Mouse (Mus musculus) MEL (cell line): ENCODE data around the gene Galp. TPM values are rescaled to one million over a fixed set of nuclear protein-coding genes. Genes with fewer than 3 reads are reported as not detected.
"Not testable (repeated sequence)": the region's sequence is repeated elsewhere in the genome, so short reads cannot be mapped to it uniquely, and the experiment has no call there.

Experiments
- DNase-seq: peaks from one replicate; pipeline ENCODE4 v3.0.0; 2011; ENCODE audit warnings: low read depth, low spot score
- H3K27ac ChIP-seq: 2 replicates; pipeline ENCODE4 v1.5.1; 2012; ENCODE audit warnings: low read depth, mild to moderate bottlenecking, control low read depth, low read length, moderate library complexity; ENCODE audit not compliant: control insufficient read depth
- H3K27me3 ChIP-seq, 2 experiments: fragments of 150-350 bp in 1 of 2; sonication (generic) in 1 of 2; 2 replicates each; pipeline ENCODE4 v1.6.1; 2012; ENCODE audit warnings: low read length in 2 of 2, mild to moderate bottlenecking in 2 of 2, improper control_type of control experiment in 1 of 2, moderate library complexity in 1 of 2; ENCODE audit not compliant: insufficient read depth in 2 of 2, control insufficient read depth in 1 of 2
- H3K36me3 ChIP-seq, 2 experiments: 2 replicates each; pipeline ENCODE4 v1.6.1; 2012 to 2014; ENCODE audit warnings: low read length in 2 of 2, improper control_type of control experiment in 1 of 2, inconsistent platforms in 1 of 2, mild to moderate bottlenecking in 1 of 2; ENCODE audit not compliant: insufficient read depth in 2 of 2, control insufficient read depth in 1 of 2
- H3K4me1 ChIP-seq, 2 experiments: fragments of 150-350 bp in 1 of 2; sonication (generic) in 1 of 2; 2 replicates each; pipeline ENCODE4 v1.6.1; 2012; ENCODE audit warnings: low read length in 2 of 2, improper control_type of control experiment in 1 of 2, mild to moderate bottlenecking in 1 of 2; ENCODE audit not compliant: insufficient read depth in 2 of 2, control insufficient read depth in 1 of 2
- H3K4me3 ChIP-seq, 2 experiments: fragments of 150-350 bp in 1 of 2; sonication (generic) in 1 of 2; 2 replicates each; pipeline ENCODE4 v1.5.1; 2012; ENCODE audit warnings: low read depth in 2 of 2, low read length in 2 of 2, mild to moderate bottlenecking in 2 of 2, moderate library complexity in 2 of 2, control low read depth in 1 of 2, improper control_type of control experiment in 1 of 2; ENCODE audit not compliant: control insufficient read depth in 1 of 2, insufficient read depth in 1 of 2
- H3K79me2 ChIP-seq: 2 replicates; pipeline ENCODE4 v1.6.1; 2012; ENCODE audit warnings: mild to moderate bottlenecking, low read length, moderate library complexity; ENCODE audit not compliant: control insufficient read depth, poor library complexity, insufficient read depth
- H3K9ac ChIP-seq: 2 replicates; pipeline ENCODE4 v1.6.1; 2012; ENCODE audit warnings: low read depth, mild to moderate bottlenecking, control low read depth, low read length, moderate library complexity; ENCODE audit not compliant: control insufficient read depth, poor library complexity, severe bottlenecking
- H3K9me3 ChIP-seq: fragments of 150-350 bp; sonication (generic); replicated peaks from 2 replicates; pipeline ENCODE4 v1.6.1; 2012; ENCODE audit warnings: mild to moderate bottlenecking, low read length, improper control_type of control experiment, moderate library complexity; ENCODE audit not compliant: insufficient read depth
- CHD1 ChIP-seq: IDR thresholded peaks from 2 replicates; pipeline ENCODE4 v1.6.1; 2012; ENCODE audit warnings: low read depth, mild to moderate bottlenecking, inconsistent platforms, low read length, improper control_type of control experiment
- CTCF ChIP-seq, 3 experiments: IDR thresholded peaks in 2 of 3; conservative IDR thresholded peaks in 1 of 3; 2 replicates each; pipeline ENCODE4 v1.5.1; 2011 to 2012; ENCODE audit warnings: low read length in 3 of 3, low read depth in 2 of 3, mild to moderate bottlenecking in 2 of 3, improper control_type of control experiment in 1 of 3, inconsistent platforms in 1 of 3, mixed read lengths in 1 of 3, moderate library complexity in 1 of 3; ENCODE audit not compliant: control insufficient read depth in 1 of 3, insufficient read depth in 1 of 3, poor library complexity in 1 of 3, severe bottlenecking in 1 of 3
- ELF1 ChIP-seq: IDR thresholded peaks from 2 replicates; pipeline ENCODE4 v1.6.1; 2014; ENCODE audit warnings: low read depth, mild to moderate bottlenecking, inconsistent platforms, low read length, improper control_type of control experiment, moderate library complexity
- ETS1 ChIP-seq: IDR thresholded peaks from 2 replicates; pipeline ENCODE4 v1.6.1; 2012; ENCODE audit warnings: low read depth, mild to moderate bottlenecking, inconsistent platforms, low read length, improper control_type of control experiment, moderate library complexity
- GABPA ChIP-seq: IDR thresholded peaks from 2 replicates; pipeline ENCODE4 v1.6.1; 2012; ENCODE audit warnings: low read depth, mild to moderate bottlenecking, inconsistent platforms, low read length, improper control_type of control experiment, moderate library complexity
- GATA1 ChIP-seq: IDR thresholded peaks from 2 replicates; pipeline ENCODE4 v1.6.1; 2011; ENCODE audit warnings: low read depth, low read length, improper control_type of control experiment
- MEF2A ChIP-seq: IDR thresholded peaks from 2 replicates; pipeline ENCODE4 v1.6.1; 2014; ENCODE audit warnings: low read depth, mild to moderate bottlenecking, inconsistent platforms, low read length, improper control_type of control experiment; ENCODE audit not compliant: poor library complexity, insufficient replicate concordance, severe bottlenecking; ENCODE audit errors: extremely low read depth
- MXI1 ChIP-seq: IDR thresholded peaks from 2 replicates; pipeline ENCODE4 v1.6.1; 2011; ENCODE audit warnings: mild to moderate bottlenecking, low read depth, low read length, improper control_type of control experiment
- POLR2A ChIP-seq, 2 experiments: IDR thresholded peaks; 2 replicates each; pipeline ENCODE4 v1.6.1; 2011 to 2012; ENCODE audit warnings: low read length in 2 of 2, mild to moderate bottlenecking in 2 of 2, control low read depth in 1 of 2, improper control_type of control experiment in 1 of 2, low read depth in 1 of 2, moderate library complexity in 1 of 2; ENCODE audit not compliant: control insufficient read depth in 1 of 2, insufficient read depth in 1 of 2, poor library complexity in 1 of 2
- POLR2AphosphoS5 ChIP-seq: IDR thresholded peaks from 2 replicates; pipeline ENCODE4 v1.6.1; 2012; ENCODE audit warnings: low read depth, borderline replicate concordance, mild to moderate bottlenecking, inconsistent platforms, low read length, moderate library complexity, mixed read lengths
- RCOR1 ChIP-seq: IDR thresholded peaks from 2 replicates; pipeline ENCODE4 v1.6.1; 2012; ENCODE audit warnings: low read depth, mild to moderate bottlenecking, inconsistent platforms, low read length, improper control_type of control experiment
- TBP ChIP-seq: IDR thresholded peaks from 2 replicates; pipeline ENCODE4 v1.8.0; 2011; ENCODE audit warnings: low read depth, low read length, improper control_type of control experiment
- TCF12 ChIP-seq: IDR thresholded peaks from 2 replicates; pipeline ENCODE4 v1.6.1; 2014; ENCODE audit warnings: low read depth, mild to moderate bottlenecking, inconsistent platforms, low read length, improper control_type of control experiment, moderate library complexity
- ZMIZ1 ChIP-seq: IDR thresholded peaks from 2 replicates; pipeline ENCODE4 v1.6.1; 2012; ENCODE audit warnings: low read depth, mild to moderate bottlenecking, inconsistent platforms, low read length, improper control_type of control experiment, moderate library complexity
- ZNF384 ChIP-seq: IDR thresholded peaks from 2 replicates; pipeline ENCODE4 v1.6.1; 2012; ENCODE audit warnings: low read depth, mild to moderate bottlenecking, inconsistent platforms, low read length, improper control_type of control experiment
- polyA plus RNA-seq, 2 experiments: library from polyadenylated mRNA; stranded (reverse) in 1 of 2; unstranded in 1 of 2; fragments of >175 nt in 1 of 2; fragments of >200 nt in 1 of 2; gene quantifications; 2 replicates each; pipeline versions ENCODE4 v1.2.1 to v1.2.4; 2012; ENCODE audit warnings: low replicate concordance in 2 of 2, low read depth in 1 of 2; ENCODE audit not compliant: insufficient read length in 2 of 2, insufficient read depth in 1 of 2, missing spikeins in 1 of 2
- total RNA-seq: library from RNA; depleted of rRNA; stranded (reverse); fragments of 300-350 nt; gene quantifications from 2 replicates; pipeline ENCODE4 v1.2.3, GENCODE M21; 2012

Gene Galp
- total and polyA plus RNA-seq, 3 experiments: not detected

DNA sequence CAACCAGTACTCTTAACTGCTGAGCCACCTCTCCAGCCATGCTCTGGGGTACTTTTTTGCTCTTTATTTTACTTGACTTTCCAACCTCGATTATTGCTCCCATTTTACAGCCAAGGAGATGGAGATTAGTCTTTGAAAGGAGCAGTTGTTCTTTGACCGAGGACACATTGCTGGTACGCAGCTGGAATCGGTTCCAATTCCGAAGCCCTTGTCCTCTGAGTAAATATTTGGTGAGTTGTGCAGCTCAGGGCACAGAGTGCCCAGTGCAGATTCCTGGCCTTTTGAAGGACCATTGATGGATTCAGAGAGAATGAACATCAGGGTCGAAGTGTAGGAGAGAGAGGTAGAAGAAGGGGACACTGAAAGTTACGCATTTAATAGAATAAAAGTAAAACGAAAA, 23.0 kb upstream of the Galp start:
- Histone ChIP-seq H3K9me3 (no peaks in the 10 kb centered on the region), H3K36me3 (peaks cover 0 to 19% of the 10 kb centered on the region in 2 experiments; a peak in 2 of 4 replicates), H3K4me3 (no peak overlapping the region), H3K4me1 (peaks cover 2 to 16% of the 10 kb centered on the region in 2 experiments; a peak in 3 of 4 replicates), H3K27ac (no peak overlapping the region), H3K79me2 (peaks cover 8% of the 10 kb centered on the region), H3K27me3 (no peaks in the 10 kb centered on the region), H3K9ac (no peak overlapping the region)
- DNase-seq: no peak
- TF ChIP-seq ZMIZ1 (no peak), POLR2AphosphoS5 (no peak), RCOR1 (no peak), CHD1 (no peak), ETS1 (no peak), ELF1 (no peak), POLR2A (IDR thresholded peaks at IDR 0.05; ENCODE audit: control insufficient read depth in 1 of 2, insufficient read depth in 1 of 2, low read depth in 1 of 2, low read length in 2 of 2, poor library complexity in 1 of 2) (no peak), MEF2A (no peak), TBP (no peak), GATA1 (no peak)

DNA sequence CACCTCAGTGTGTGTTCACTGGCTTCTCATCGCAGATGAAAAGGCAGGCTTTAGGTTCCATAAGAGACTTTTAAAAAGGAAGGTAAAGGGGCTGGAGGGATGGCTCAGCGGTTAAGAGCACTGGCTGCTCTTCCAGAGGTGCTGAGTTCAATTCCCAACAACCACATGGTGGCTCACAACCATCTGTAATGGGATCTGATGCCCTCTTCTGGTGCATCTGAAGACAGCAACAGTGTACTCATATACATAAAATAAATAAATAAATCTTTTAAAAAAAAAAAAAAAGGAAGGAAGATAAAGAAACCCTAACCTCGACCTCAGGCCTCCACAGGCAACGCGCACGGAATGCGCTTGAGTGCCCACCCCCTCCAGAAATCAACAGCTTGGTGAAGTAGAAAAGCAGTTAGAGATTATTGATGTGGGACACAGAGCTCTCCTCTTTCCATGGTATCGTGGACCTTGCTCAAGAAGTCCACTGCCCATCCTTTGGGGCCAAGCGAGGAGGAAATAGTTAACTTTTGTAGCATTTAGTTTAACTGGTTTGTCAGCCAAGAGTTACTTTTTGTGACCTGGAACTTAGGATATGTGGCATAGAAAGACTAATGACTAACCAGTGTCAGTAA, 22.4 kb upstream of the Galp start:
- Histone ChIP-seq H3K4me1 (peaks cover 4 to 16% of the 10 kb centered on the region in 2 experiments; a peak in 3 of 4 replicates), H3K36me3 (peaks cover 0 to 19% of the 10 kb centered on the region in 2 experiments; a peak in 2 of 4 replicates)
- H3K27me3 ChIP-seq, H3K9me3 ChIP-seq, H3K79me2 ChIP-seq, H3K27ac ChIP-seq, H3K9ac ChIP-seq, H3K4me3 ChIP-seq: not testable (repeated sequence)
- TF ChIP-seq RCOR1 (peak; percentile 30; the same call in 1 of the 2 replicates), ZNF384 (peak; percentile 81), TBP (peak; percentile 45; the same call in 1 of the 2 replicates), CTCF (IDR thresholded peaks at IDR 0.05 in 2 of 3, conservative IDR thresholded peaks at IDR 0.05 in 1 of 3; ENCODE audit: control insufficient read depth in 1 of 3, insufficient read depth in 1 of 3, low read depth in 2 of 3, low read length in 3 of 3, poor library complexity in 1 of 3, severe bottlenecking in 1 of 3) (peak in 1 of 3 experiments; percentile 17; a peak in 1 of 6 replicates), MXI1 (peak; percentile 35; the same call in 1 of the 2 replicates)
- DNase-seq: peak; percentile 36

DNA sequence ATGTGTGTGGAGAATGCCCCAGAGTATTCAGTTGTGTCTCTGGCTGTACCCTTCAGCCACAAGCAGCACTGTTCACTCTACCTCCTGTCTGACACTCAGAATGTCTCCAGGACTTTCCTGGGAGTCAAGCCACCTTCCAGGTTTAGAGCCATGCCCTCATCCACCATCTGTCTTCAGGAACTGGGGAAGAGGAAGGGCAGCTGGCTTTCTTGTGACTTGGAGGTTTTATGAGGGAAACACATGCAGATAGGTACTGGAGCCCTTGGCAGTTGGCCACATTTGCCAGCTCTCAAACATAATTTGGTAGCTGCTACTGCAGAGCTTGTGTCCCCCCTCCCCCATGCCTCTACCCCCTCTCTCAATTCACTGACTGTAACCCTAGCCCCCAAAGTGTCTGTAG, 17.9 kb upstream of the Galp start:
- H3K36me3 ChIP-seq: peaks cover 0 to 6% of the 10 kb centered on the region in 2 experiments; a peak in 2 of 4 replicates
- TF ChIP-seq GABPA (no peak), TCF12 (0 out of 2 replicates have a peak, but pooled peaks have one; percentile 10), ETS1 (0 out of 2 replicates have a peak, but pooled peaks have one; percentile 7)
- TF ChIP-seq, all 39 proteins: peak for 2
- Histone ChIP-seq H3K27ac (no peak overlapping the region), H3K4me3 (no peak overlapping the region), H3K9me3 (no peaks in the 10 kb centered on the region), H3K79me2 (no peaks in the 10 kb centered on the region), H3K27me3 (no peaks in the 10 kb centered on the region), H3K9ac (no peak overlapping the region), H3K4me1 (peaks cover 2 to 10% of the 10 kb centered on the region in 2 experiments; a peak in 3 of 4 replicates)
- peak; percentile 33 for DNase-seq
